Mouse (Mus musculus): ENCODE data around the gene Cep57l1.

DNA sequence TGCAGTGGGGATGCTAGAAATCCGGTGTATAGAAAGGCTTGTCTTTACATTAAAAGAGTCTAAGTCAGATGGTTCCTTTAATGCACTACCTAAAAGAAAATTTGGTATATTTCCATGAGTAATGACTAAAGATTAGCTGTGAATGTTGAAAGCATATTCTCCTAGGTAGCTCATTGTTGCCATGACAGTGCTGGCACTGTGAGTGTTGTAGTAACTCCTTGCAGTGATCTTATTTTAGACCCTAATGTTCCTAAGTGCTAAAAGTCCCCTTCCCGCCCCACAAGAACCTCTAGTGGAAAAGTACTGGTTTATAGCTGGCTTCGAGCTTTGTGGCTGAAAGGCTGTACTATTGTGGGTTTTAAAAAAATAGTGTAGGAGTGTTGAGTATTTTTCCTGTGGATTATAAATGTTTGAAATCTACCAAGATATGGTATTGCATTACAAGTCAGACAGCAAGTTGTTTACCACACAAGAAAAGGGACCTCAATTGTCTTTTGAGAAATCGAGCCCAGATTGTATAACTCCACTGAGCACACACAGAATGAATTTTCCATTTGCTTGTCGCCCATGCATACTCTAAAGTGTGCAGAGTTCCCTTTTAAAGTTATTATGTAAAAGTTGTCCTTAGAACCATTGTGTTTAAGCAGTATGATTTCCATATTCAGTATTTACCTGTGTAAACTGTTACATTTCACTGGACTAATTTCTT, 13.1 kb upstream of the Cep57l1 start:
- TF ChIP-seq CTCF (IDR thresholded peaks at IDR 0.05) (no peak), POLR2A (IDR thresholded peaks at IDR 0.05; ENCODE audit: insufficient read depth, low read depth, low read length) (no peak), EP300 (IDR thresholded peaks at IDR 0.05; ENCODE audit: insufficient read depth, low read depth, low read length) (no peak)

Data from heart, adult 2 months (tissue).